Mouse (Mus musculus) lung, postnatal 0 days (tissue): ENCODE results near the gene H2-Q10.

Experiments used
- CTCF ChIP-seq: IDR thresholded peaks from 2 replicates; pipeline ENCODE4 v1.5.1; 2016; ENCODE audit warnings: antibody characterized with exemption, mild to moderate bottlenecking
- EP300 ChIP-seq: IDR thresholded peaks from 2 replicates; pipeline ENCODE4 v1.6.1; 2016; ENCODE audit warnings: antibody characterized with exemption, mild to moderate bottlenecking, control low read depth

- TF ChIP-seq CTCF = no peak
- TF ChIP-seq EP300 = no peak
Observed at GRCm38 (mm10) chr17:35485702-35486101, 15.8 kb downstream of the H2-Q10 start.
